Mouse (Mus musculus) spleen, embryonic (tissue): Measurements from ENCODE around the gene Scaper.

ENCODE experiments used
- CTCF ChIA-PET: fragments of 350-600 bp; sonication (Branson Sonifier 250); formaldehyde crosslinking; loops from one replicate; lab custom pipeline; 2022; lab: Charles Lee

Gene Scaper

DNA sequence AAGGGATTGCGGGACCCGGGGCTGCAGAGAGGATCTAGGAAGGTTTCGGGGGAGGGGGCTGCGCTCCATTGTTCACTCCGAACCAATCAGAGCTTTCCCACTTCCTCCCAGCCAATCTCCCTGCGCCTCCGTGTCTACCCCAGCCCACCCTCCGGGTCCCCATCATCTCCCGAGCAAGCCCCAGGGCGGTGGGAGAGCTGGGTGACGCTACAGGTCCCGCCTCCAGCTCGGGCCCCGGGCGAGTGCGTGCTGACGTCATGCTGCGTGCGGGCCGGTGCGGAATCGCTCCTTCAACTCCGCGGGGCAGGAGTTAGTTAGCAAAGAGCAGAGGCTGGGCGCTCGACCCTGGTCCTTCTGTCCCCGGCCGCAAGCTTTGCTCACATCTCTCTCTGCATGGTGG lies 397.0 kb downstream of the Scaper start:
- CTCF ChIA-PET = no interaction called here

DNA sequence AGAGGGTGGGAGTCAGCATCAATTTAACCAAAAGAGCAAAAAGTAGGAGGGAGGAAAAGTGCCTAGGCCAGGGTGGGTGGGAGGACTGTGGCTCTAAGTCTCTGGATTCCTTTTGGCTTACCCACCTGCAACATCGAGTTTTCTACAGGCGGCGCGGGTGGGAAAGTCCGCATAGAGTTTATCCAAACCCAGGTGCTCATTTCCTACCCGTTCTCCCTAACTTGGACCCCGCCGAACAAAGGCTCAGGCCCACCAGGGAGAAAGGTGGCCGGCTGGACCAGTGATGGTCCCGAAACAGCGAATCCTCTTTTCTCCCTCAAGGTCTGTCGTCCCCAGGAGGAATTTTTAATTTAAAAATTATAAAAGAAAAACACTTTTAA lies 397.5 kb downstream of the Scaper start:
- CTCF ChIA-PET = no interaction called here

DNA sequence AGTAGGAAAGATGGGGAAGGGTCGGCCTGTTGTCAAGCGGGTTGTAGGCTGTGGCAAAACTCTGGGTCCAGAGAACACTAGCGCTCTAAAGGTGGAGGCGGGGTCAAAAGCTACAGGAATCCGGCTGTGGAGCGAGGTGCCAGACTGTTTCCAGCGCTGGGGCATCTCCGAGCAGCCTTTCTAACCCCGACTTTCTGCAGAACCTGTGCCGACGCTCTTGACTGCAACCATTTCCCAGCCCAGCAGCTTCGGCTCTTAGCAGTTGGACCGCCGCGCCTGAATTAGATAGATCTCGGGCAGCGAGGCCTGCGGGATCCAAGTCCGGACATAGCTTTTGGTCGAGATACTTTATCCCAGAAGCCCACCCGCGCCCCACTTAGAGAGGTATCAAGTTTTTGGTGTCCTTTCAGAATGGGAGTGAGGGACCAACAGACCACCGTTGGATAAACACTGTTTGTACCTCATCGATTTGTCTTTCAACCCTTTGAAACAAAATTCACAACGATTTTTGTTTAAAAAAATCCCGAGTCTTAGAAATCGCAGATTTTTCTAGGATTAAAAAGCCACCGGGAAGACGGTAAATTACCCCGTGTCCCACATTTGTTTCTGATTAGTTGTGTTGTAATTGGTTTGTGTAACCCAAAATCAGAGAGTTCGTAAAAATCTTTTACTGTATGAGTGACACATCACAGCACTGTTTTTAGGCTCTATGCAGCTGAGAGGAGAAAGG lies 398.1 kb downstream of the Scaper start:
- CTCF ChIA-PET = no interaction called here

DNA sequence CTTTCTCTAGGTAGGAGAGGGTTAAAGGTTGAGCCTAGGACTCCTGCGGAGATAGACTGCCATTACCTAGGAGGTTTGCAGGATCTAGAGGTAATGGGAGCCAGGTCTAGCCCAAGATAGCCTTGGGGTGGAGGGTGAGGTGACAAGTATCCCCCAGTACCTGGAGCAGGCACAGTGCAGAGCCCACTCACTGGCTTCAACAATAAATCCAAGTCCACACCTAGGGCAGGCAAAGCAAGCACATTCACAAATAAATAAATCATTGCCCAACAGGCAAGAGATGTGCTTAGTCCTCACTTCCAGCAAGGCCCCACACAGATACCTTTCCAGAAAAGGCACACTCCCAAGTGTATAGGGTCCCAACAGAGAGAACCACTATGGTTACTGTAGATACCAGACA lies 398.9 kb downstream of the Scaper start:
- CTCF ChIA-PET = no interaction called here

DNA sequence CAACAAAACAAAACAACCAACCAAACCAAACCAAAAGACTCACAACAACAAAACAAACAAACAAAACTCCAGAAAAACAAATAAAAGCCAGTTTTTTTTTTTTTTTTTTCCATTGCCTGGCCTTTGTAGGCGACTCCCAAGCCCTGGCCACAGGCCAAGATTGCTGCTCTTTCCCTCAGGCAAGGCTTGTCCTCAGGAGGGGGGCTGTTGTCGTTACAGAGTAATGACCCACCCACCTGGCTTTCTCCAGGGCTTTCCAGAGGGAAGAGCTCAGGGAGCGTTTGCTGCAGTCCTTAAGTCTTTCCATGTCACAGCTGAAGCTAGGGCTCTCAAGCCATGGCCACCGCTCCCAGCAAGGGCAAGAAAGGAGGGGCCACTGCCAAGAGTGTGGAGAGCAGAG lies 399.5 kb downstream of the Scaper start, which contains the start of gene Isl2:
Gene Isl2, plus strand, starts transcription at position 296 of the 400 bp plus-strand sequence.
- CTCF ChIA-PET = interaction anchor here (0.6 kb wide), 1 partner anchor 19 kb away, joined by 3 read pairs; no protein-coding TSS in a partner anchor

DNA sequence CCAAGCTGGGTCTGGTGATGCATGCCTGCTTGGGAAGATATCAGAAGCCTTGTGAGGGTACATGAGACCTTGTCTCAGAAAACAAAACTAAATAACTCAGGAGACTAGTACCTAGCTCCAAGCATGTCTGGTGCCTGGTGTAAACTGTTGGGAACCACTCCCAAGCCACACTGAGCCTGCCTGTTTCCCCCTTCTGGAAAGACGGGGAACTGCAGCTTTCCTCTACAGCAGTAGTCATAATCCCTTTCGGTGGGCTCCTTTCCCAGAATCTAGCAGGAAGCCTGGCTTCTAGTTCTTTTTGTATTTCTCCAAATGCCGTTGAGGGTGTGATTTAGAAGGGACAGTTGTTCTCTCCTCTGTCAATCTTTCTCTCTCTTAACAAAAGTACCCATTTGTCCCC lies 402.0 kb downstream of the Scaper start:
- CTCF ChIA-PET = interaction anchor here (0.7 to 1.0 kb wide), 4 partner anchors 9 to 698 kb away, joined by 3 to 5 read pairs (median 3); no protein-coding TSS in a partner anchor

DNA sequence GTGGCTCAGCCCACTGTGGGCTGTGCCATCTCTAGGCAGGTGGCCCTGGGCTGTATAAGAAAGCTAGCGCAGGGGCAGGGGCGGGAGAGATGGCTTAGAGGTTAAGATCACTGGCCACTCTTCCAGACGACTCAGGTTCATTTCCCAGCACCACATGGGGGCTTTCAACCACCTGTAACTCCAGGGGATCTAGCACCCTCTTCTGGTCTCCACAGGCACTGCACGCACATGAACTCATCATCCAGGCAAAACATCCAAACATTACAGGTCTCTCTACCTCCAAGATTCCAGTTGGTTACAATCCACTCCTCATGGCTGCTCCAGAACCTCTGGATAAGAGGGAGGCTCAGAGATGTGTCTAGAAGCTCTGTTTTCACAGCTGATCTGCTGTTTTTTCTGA lies 412.2 kb downstream of the Scaper start:
- CTCF ChIA-PET = no interaction called here

DNA sequence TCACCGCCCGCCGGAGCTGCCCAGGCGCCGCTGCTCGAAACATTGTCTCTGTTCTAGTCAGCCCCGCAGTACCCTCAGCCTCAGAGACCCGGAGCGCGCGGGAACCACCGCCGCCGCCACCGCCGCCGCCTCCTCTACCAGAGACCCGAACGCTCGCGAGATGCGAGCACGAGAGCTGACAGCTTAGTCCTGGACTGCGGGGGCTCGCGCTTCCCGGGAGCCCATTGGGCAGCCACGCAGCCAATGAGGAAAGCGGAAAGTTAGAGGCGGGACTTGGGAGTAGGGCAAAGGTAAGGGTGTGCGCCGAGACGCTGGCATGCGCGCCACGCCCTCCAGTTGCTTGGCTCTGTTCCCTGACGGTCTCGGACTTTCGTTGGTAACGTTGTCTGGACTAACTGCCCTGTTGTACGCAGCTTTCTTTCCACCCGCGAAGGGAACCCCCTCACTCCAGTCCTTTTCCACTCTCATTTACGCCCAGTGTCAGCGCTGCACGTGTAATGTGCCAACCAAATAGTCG lies 425.8 kb downstream of the Scaper start, which contains the start of gene Etfa:
Gene Etfa, minus strand, starts transcription at position 217 of the 517 bp plus-strand sequence.
- CTCF ChIA-PET = no interaction called here

DNA sequence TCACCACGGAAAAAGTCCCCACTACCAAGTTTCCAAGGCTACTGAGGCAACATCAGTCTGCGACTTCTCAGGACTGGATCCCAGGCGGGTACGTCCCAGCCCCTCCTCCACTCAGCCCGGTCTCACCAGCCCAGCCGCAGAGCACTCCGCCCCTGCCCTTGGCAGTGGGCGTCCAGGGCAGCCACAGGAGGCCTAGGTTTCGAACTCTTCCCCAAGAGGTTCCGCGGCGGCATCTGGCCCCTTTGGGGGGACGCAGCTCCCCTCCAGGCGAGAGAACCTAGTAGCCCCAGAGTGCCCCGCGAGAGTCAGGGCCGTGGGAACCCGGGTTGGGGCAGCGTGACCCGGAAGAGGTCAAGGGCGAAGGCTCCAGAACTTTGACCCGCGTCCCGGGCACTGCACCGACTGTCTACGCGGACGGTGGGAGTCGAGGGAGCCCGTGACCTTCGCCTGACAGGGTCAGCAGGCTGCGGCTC lies 426.4 kb downstream of the Scaper start:
- CTCF ChIA-PET = no interaction called here

DNA sequence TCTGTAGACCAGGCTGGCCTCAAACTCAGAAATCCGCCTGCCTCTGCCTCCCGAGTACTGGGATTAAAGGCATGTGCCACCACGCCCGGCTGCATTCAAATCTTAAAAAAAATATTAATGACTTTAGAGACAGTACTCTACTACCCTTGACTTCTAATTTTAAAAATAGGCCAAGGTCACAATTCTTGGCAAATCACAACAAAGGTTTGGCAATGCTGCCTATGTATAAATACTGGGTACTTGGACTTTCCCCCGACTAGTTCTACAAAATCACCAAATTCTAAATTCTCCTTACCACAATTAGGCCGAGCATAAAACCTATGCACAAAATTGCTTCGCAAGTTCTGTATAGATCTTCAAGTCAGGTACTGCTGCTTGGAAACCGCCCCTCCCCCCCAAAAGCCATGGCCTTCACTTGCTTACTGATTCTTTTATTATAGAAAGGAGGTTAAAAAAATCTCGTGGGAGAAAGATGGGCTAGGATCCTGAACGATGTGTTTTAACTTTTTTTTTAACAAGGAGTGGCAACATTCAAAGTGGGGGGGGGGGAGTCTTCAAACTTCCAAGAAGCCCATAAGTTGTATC lies 427.2 kb downstream of the Scaper start:
- CTCF ChIA-PET = no interaction called here

DNA sequence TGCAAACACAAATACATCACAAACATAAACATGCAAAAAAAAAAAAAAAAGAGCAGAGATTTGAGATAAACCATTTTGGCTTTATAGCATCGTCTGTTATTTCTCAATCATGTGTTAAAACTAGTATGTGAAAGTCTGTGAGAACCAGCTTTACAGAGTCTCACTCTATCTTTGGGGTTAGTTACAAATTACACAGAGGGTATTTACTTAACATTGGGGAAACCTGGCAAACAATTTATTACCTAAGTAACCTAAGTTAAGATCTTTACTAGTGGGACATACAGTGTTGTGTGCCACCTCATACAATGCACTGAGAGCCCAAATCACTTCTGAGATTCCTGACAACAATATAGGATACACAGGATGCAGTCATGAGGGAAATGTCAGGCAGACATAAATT lies 428.2 kb downstream of the Scaper start:
- CTCF ChIA-PET = no interaction called here

DNA sequence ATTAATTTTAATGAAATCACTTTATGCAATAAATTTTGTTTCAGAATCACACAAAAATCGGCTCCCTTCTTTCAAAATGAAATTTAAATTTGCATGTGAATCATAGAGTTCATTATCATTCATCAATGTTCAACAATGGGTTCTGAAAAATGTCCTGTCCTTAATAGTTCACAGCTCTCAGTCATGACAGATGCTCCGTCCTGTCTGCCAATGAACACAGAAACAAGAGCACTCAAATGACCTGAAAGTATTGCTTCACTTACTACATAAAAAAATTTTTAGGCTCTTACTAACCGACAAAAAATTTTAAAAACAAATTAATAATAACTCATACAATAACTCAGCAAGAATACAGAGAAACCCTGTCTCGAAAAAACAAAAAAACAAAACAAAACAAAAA lies 429.2 kb downstream of the Scaper start:
- CTCF ChIA-PET = no interaction called here

DNA sequence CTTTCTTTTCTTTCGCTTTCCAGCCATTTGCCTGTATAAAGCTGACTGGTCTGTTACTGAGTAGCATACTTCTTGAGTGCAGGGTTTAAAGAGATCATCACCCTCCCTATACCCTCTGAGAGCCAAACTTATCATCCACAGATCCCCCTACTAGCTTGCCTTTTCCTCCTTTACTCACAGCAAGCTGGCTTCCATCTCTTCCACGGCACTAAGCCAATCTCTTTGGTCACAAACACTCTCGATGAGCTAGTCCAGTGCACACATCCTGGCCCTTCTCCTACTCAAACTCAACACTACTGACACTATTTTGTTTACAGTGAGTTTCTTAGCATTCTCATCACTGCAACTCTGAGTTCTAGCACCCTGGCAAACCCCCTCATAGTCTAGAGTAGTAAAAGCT lies 430.0 kb downstream of the Scaper start:
- CTCF ChIA-PET = no interaction called here
